Mouse (Mus musculus): ENCODE measurements at regions not wholly inside any gene's neighbourhood (a gene's known extent, or its start where the extent isn't known, plus 50 kb on each side); places are given as distances from the start of the nearest gene placed in this dataset.
A peak's percentile ranks its signal among the peaks of the same experiment; 100 is the strongest.

- DNase-seq (ENCODE audit: low spot score in 2 of 2) = peak; percentile 25 to 38
Observed at GRCm38 (mm10) chr1:185617691-185618090, 163.0 kb downstream of the Slc30a10 start.

GRCm38 (mm10) chr1:185619011-185619410 lies 164.4 kb downstream of the Slc30a10 start:
- DNase-seq (ENCODE audit: low spot score in 2 of 2) = no peak

- DNase-seq (ENCODE audit: low spot score in 2 of 2) = no peak
Observed at GRCm38 (mm10) chr1:185628401-185628800, 173.8 kb downstream of the Slc30a10 start.

- no peak for DNase-seq (ENCODE audit: low spot score in 2 of 2)
Observed at GRCm38 (mm10) chr1:185629976-185630375, 175.3 kb downstream of the Slc30a10 start.

GRCm38 (mm10) chr1:185638631-185639030 lies 184.0 kb downstream of the Slc30a10 start:
- DNase-seq (ENCODE audit: low spot score in 2 of 2) = no peak

GRCm38 (mm10) chr1:185639486-185639885 lies 184.8 kb downstream of the Slc30a10 start:
- DNase-seq (ENCODE audit: low spot score in 2 of 2) = no peak

- DNase-seq (ENCODE audit: low spot score in 2 of 2) = no peak
Observed at GRCm38 (mm10) chr1:185644026-185644425, 189.4 kb downstream of the Slc30a10 start.

- DNase-seq (ENCODE audit: low spot score in 2 of 2) = no peak
Observed at GRCm38 (mm10) chr1:185648128-185648527, 193.5 kb downstream of the Slc30a10 start.

GRCm38 (mm10) chr1:185648926-185649325 lies 194.3 kb downstream of the Slc30a10 start:
- no peak for DNase-seq (ENCODE audit: low spot score in 2 of 2)

GRCm38 (mm10) chr1:185650926-185651325 lies 196.3 kb downstream of the Slc30a10 start:
- no peak for DNase-seq (ENCODE audit: low spot score in 2 of 2)

- DNase-seq (ENCODE audit: low spot score in 2 of 2) = no peak
Observed at GRCm38 (mm10) chr1:185655021-185655420, 200.4 kb downstream of the Slc30a10 start.

- no peak for DNase-seq (ENCODE audit: low spot score in 2 of 2)
Observed at GRCm38 (mm10) chr1:185655461-185655860, 200.8 kb downstream of the Slc30a10 start.

GRCm38 (mm10) chr1:185657286-185657685 lies 202.6 kb downstream of the Slc30a10 start:
- DNase-seq (ENCODE audit: low spot score in 2 of 2) = no peak

GRCm38 (mm10) chr1:185659476-185659875 lies 204.8 kb downstream of the Slc30a10 start:
- DNase-seq (ENCODE audit: low spot score in 2 of 2) = no peak

- no peak for DNase-seq (ENCODE audit: low spot score in 2 of 2)
Observed at GRCm38 (mm10) chr1:185662336-185662735, 207.7 kb downstream of the Slc30a10 start.

- no peak for DNase-seq (ENCODE audit: low spot score in 2 of 2)
Observed at GRCm38 (mm10) chr1:185670029-185670741, 215.5 kb downstream of the Slc30a10 start.

- no peak for DNase-seq (ENCODE audit: low spot score in 2 of 2)
Observed at GRCm38 (mm10) chr1:185672940-185673339, 218.3 kb downstream of the Slc30a10 start.

GRCm38 (mm10) chr1:185675674-185676420 lies 221.2 kb downstream of the Slc30a10 start:
- DNase-seq (ENCODE audit: low spot score in 2 of 2) = no peak

- peak; percentile 92 for DNase-seq (ENCODE audit: low spot score in 2 of 2)
Observed at GRCm38 (mm10) chr1:185681610-185682457, 227.2 kb downstream of the Slc30a10 start.

GRCm38 (mm10) chr1:185682458-185682750 lies 227.8 kb downstream of the Slc30a10 start:
- DNase-seq (ENCODE audit: low spot score in 2 of 2) = no peak

- DNase-seq (ENCODE audit: low spot score in 2 of 2) = peak in 1 of 2 experiments; percentile 27
Observed at GRCm38 (mm10) chr1:185684638-185685037, 230.0 kb downstream of the Slc30a10 start.

GRCm38 (mm10) chr1:185688506-185688905 lies 233.9 kb downstream of the Slc30a10 start:
- no peak for DNase-seq (ENCODE audit: low spot score in 2 of 2)
